Mouse (Mus musculus) embryo, embryonic 11 days (tissue): ENCODE measurements around the gene Aph1a.
"Not testable (repeated sequence)": the region's sequence is repeated elsewhere in the genome, so short reads cannot be mapped to it uniquely, and the experiment has no call there.

Experiments
- DNase-seq: peaks from one replicate; pipeline ENCODE4 v3.0.0-alpha.2; 2015

The Aph1a gene

GRCm38 (mm10) chr3:95889664-95890063 is 4.1 kb upstream of the Aph1a start:
- peak; percentile 47 for DNase-seq

GRCm38 (mm10) chr3:95891211-95892065 is 2.3 kb upstream of the Aph1a start, which contains the start of gene BC028528:
Gene BC028528 (minus strand): TSS chr3:95892005.
- DNase-seq = peak; percentile 76

DNA sequence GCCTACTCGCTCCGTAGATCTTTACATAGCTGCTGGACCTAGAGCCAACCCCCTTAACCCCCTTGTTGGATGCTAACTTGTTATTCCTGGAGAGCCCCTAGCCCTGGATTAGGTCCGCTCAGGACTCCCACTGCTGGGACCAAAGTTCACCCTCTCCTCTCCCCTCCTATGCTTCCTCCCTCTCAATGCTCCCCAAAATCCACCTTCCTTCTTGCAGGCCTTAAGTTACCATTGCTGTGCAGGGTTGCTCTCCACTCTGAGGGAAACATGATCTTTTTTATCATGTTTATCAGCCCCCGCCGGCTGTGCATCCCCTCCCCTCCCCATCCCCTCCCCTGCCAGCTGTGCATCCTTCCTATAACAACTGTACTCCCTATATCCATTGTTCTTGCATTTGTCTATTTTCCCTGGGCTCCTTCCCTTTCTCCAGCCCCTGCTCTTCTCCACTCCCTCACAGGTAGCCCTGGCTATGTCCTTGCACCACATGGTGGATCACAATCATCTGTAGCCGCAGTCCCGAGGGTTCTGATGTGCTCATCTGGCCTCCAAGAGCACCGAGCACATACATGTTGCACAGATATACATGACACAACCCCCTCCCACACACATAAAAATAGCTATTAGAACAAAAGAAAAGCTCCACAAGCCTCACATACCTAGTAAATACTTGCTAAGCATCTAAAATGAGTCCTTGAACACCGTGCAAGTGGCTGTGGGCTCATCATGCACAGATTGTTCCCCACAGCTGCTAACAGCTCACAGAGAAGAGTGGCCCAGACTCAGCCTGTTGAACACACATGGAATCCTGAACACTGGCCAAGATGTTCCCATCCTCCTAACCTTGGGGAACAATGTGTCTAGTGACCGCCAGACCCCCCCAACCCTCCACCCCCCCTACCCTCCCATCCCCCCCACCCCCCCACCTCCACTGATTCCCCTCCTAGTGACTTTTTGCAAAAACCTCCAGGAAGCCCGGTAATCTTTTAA is 1.4 kb upstream of the Aph1a start:
- no peak for DNase-seq

DNA sequence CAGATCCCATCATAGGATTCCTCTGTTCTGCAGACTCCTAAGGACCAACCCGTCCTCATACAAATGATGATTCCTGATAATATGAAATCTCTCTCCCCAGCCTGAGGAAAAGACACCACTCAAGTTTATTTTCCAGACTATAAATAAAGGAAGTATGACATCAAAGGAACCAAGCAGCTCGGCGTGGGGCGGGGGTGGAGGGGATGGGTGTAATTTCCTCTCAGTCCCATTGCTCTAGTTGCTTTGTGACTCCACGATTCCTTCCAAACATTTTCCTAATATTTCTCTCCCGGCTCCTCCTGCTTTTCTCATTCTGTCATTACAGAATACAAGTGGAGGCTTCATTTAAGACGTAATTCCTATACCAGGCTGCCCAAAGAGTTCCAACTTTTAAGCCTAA is 643 bp upstream of the Aph1a start:
- DNase-seq = no peak

DNA sequence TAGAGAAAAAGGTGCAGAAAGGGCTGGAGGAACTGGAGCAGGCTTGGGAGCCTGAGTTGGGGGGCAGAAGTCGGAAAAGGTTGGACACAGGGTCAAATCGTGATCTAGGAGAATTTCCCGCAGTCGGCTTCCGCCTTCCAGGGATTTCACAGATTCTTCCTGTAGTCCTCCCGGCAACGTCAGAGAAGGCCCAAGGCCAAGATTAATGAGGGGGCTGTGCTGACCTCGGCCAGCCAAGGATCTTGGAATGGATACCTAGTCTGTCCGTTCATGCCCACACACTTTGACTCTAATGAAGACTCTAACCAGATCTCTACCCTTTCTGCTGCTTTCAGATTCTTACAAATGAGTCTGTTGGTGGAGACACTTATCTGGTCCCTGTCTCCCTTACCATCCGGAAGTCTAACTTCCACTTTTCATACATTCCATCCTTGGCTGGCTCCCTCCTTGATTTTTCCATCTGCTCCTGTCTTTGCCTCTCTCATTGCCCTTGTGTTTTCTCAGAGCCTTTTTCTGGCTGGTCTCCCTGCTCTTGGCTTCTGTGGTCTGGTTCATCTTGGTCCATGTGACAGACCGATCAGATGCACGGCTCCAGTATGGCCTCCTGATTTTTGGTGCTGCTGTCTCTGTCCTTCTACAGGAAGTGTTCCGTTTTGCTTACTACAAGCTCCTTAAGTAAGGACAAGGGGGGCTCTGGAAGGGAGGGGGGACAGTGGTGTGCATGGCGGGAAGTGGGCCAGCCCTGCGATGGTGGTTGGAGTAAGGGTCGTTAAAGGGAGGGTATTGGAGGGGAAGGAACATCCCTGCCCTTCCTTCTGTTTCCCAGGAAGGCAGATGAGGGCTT is 770 bp downstream of the Aph1a start:
- peak; percentile 62 for DNase-seq

DNA sequence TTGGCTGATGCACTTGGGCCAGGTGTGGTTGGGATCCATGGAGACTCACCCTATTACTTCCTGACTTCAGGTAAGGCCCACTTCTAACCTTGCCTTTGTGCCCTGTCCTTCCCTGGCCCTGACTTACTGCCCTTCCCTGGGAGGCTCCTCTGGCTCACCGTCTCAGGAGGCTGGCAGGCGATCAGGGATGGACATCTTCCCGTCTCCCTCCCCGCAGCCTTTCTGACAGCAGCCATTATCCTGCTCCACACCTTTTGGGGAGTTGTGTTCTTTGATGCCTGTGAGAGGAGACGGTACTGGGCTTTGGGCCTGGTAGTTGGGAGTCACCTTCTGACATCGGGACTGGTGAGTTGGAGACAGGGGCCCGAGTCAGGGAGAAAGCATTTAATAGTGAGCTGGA is 1.7 kb downstream of the Aph1a start:
- DNase-seq = not testable (repeated sequence)

- DNase-seq = no peak
These were observed 6.2 kb downstream of the Aph1a start for GRCm38 (mm10) chr3:95899800-95900524.

DNA sequence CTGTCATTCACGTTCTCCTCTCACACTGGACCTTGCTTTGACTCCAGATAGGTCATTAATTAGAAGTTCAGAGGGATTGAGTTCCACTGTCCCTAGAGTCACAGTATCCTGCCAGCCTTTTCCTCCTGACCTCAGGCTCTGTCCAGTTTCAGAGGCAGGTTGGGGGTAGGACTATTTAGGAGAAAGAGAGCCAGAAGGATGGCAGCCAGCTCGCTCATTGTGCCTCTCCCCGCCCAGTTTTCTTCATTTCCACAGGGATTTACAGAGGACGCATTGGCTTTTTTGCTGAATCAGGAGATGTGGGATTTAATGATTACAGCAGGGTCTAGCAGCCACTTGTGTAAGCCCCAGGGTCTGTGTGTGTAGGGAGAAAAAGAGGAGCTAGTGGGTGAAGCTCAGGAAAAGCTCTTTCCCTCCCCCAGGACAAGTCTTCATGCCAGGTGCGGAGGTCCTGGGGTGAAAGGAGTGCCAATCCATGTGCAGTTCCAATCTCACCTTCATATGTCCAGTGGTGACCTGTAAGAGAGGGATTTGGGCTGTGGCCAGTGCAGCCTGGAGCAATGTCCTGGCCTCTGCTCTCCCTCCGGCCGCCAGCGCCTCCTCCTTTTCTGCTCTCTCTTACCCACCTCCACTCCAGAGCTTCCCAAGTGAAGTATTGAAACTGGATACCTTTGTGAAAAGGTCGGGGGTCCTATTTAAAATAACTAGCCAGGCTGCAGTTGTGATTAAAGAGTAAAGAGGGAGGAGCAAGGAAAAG is 8.0 kb downstream of the Aph1a start:
- no peak for DNase-seq

DNA sequence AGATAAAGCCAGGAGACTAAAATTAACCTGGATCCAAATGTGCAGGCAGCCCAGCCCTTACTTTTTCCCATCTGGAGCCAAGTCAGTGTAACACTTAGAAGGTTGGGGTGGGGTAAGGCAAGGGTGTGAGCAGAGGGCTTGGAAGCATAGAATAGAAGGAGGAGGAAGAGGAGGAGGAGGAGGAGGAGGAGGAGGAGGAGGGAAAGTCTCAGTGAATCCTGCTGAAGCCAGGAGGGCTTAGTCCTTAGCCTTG is 8.5 kb downstream of the Aph1a start:
- no peak for DNase-seq

DNA sequence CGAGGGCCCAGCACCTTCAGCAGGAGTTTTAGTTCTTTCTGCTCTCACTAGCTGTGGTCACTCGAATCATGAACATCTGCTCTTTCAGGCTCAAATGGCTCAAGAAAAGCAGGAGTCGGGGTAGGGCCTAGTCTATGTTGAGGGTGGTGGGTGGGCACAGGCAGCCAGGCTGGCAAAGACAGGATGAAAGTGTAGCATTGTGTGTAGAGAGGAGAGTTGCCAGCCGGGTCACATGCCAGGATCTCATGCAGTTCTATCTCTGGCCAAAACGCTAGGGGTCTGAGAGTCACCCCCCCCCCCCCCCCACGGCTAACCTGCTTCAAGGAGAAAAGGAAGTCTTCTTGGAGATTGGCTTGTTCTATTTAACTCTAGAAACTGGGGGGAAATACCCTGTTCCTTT is 8.9 kb downstream of the Aph1a start:
- DNase-seq = no peak

- DNase-seq = peak; percentile 68
These were observed 10.2 kb downstream of the Aph1a start for GRCm38 (mm10) chr3:95903753-95904502.

- peak; percentile 77 for DNase-seq
These were observed 10.8 kb downstream of the Aph1a start, which contains the start of gene Car14 for GRCm38 (mm10) chr3:95904568-95904967. Gene Car14 (minus strand): TSS chr3:95904691.

GRCm38 (mm10) chr3:95905146-95905939 is 11.6 kb downstream of the Aph1a start:
- peak; percentile 86 for DNase-seq

DNA sequence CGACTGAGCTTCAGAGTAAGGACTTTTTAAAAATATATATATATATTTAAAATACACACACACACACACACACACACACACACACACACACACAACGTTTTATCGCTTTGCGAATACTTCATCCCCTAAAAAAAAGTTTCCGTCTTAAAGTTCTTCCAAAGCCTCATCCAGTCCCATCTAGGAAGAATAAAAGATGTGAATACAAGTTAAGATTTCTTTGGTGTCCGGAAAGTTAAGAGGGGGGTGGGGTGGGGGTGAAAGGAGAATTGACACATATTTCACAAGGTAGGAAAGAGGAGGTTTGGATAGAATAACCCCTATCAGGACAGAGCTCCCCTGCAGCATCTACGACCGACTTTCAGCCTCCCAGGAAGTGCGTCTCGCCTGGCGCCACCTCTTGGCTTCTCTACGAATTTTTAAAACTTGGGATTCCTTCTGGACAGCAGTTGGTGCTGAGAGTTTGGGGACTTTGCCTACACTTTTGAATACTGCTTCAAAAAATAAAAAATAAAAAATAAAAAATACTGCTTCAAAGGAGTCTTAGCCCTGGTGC is 12.2 kb downstream of the Aph1a start:
- peak; percentile 83 for DNase-seq

GRCm38 (mm10) chr3:95906860-95907259 is 13.1 kb downstream of the Aph1a start:
- peak; percentile 82 for DNase-seq

DNA sequence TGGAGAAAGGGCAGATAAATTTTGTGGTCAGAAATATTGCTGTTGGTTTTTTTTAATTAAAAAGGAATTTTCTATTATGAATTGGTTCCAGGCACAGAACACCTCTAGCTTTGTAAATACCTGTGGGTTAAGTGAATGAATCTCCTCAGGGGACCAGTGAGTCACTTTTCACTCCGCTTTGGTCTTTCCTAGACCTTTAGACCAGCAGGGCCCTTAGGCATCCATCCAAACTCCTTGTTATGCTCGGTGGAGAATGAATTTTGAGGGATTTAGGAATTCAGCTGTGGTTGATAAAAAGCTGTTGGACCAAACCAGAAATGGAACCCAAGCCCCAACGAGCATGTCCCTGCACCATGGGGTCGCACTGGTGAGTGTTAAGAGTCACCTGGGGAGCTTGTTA is 13.8 kb downstream of the Aph1a start:
- no peak for DNase-seq

- no peak for DNase-seq
These were observed 20.9 kb downstream of the Aph1a start for GRCm38 (mm10) chr3:95914706-95915105.

DNA sequence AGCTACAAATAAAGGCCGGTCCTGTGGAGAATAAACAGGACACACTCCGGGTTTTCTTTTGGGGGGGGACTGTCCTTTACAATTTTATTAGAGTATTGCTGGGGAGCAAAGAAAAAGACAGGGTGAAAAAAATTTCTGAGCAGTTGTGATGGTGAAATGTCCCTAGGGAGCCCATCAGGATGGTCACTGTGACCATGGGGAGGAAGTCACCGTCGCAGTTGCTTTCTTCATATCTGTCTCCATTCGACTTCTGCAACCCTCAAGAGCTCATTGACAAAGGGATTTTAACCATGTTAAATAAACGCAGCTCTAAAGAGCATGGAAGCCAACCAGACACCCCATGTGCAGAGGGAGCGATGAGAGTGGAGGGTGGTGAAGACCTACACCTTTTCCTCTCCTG is 23.0 kb downstream of the Aph1a start:
- no peak for DNase-seq

GRCm38 (mm10) chr3:95920532-95920931 is 26.8 kb downstream of the Aph1a start:
- DNase-seq = not testable (repeated sequence)
